Mouse (Mus musculus) stomach, postnatal 0 days (tissue): Measurements from ENCODE around the gene Foxp1.

Source experiments
- CTCF ChIP-seq: IDR thresholded peaks from 2 replicates; pipeline ENCODE4 v1.5.1; 2016; ENCODE audit warnings: antibody characterized with exemption, low read depth, mild to moderate bottlenecking, moderate library complexity
- EP300 ChIP-seq: optimal IDR thresholded peaks from 2 replicates; pipeline ENCODE3; 2016; ENCODE audit warnings: antibody characterized with exemption

DNA sequence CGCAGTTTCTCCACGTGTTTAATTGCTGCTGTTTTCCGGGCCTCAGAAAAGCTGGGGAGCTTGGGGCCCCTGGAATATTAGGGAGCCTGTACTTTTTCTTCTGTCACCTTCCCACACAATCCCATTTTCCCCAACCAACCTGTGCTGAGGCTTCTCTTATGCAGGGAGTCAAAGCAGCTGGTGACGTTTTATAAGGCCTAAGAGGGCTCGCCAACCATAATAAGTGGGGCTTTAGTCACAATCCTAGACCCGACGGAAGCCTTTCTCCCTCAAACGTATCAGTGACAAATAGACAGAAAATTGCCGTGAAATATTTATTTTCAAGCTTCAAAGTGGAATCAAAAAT is 362.2 kb downstream of the Foxp1 start:
- TF ChIP-seq EP300 (no peak), CTCF (no peak)
